Mouse (Mus musculus): ENCODE measurements at regions not wholly inside any gene's neighbourhood (a gene's known extent, or its start where the extent isn't known, plus 50 kb on each side); places are given as distances from the start of the nearest gene placed in this dataset.

- DNase-seq, result no peak
Observed at GRCm38 (mm10) chr9:93136349-93136748, 594.3 kb downstream of the Plod2 start.

GRCm38 (mm10) chr9:93170071-93170470 is 628.0 kb downstream of the Plod2 start:
- DNase-seq, result no peak

- DNase-seq, result no peak
Observed at GRCm38 (mm10) chr9:93186638-93187037, 644.6 kb downstream of the Plod2 start.

- DNase-seq, result no peak
Observed at GRCm38 (mm10) chr9:93232562-93232961, 690.5 kb downstream of the Plod2 start.

- DNase-seq, result no peak
Observed at GRCm38 (mm10) chr9:93252146-93252545, 710.1 kb downstream of the Plod2 start.

GRCm38 (mm10) chr9:93297332-93297731 is 755.3 kb downstream of the Plod2 start:
- no peak for DNase-seq

GRCm38 (mm10) chr9:93306753-93307152 is 764.7 kb downstream of the Plod2 start:
- no peak for DNase-seq

- DNase-seq, result no peak
Observed at GRCm38 (mm10) chr9:93328997-93329682, 787.1 kb downstream of the Plod2 start.
